Mouse (Mus musculus): ENCODE measurements around the gene Mfsd4b1. TPM values are rescaled to one million over a fixed set of nuclear protein-coding genes. Genes with fewer than 3 reads are reported as not detected.
A peak's percentile ranks its signal among the peaks of the same experiment; 100 is the strongest.
"Not testable (repeated sequence)": the region's sequence is repeated elsewhere in the genome, so short reads cannot be mapped to it uniquely, and the experiment has no call there.

Mfsd4b1 gene
- polyA plus RNA-seq, 1 experiment, result 0.69 TPM

DNA sequence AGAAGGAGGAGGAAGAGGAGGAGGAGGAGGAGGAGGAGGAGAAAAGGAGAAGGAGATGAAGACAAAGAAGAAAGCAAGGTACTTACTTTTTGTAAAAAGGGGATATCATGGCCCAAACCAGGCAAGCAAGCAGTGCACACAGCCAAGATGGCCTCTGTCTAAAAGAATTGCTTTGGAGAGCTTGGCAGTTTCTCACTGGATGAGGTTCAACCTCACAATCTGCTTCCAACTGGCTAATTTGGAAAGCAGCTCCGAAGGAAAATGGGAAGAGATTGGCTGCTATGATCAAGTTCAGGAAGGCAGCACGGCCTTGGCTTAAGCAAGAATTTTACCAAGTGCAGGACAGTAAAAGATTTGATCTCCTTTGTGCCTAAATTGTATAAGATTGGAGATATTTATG, 4.5 kb upstream of the Mfsd4b1 start:
- TF ChIP-seq POLR2A (IDR thresholded peaks at IDR 0.05; ENCODE audit: borderline replicate concordance, insufficient read depth, low read length), result no peak
- TF ChIP-seq CTCF (IDR thresholded peaks at IDR 0.05; ENCODE audit: borderline replicate concordance, insufficient read depth, low read depth, low read length), result no peak
- Histone ChIP-seq H3K27ac (ENCODE audit: insufficient read depth, low read length) (no peak overlapping the region), H3K27me3 (ENCODE audit: control insufficient read depth, insufficient read depth, low read length) (no peaks in the 10 kb centered on the region), H3K4me3 (replicated peaks; ENCODE audit: insufficient read depth, low read depth, low read length) (no peak overlapping the region), H3K4me1 (ENCODE audit: control insufficient read depth, insufficient read depth, low read length) (peaks cover 3% of the 10 kb centered on the region; the same call in 1 of the 2 replicates)
- DNase-seq, result peak in 1 of 2 experiments; percentile 32
- 9% methylated on average over 2 of the region's 2 CpGs for WGBS

- H3K27me3 ChIP-seq (ENCODE audit: control insufficient read depth, insufficient read depth, low read length), result no peaks in the 10 kb centered on the region
- peaks cover 3% of the 10 kb centered on the region; the same call in 1 of the 2 replicates for H3K4me1 ChIP-seq (ENCODE audit: control insufficient read depth, insufficient read depth, low read length)
- H3K4me3 ChIP-seq (replicated peaks; ENCODE audit: insufficient read depth, low read depth, low read length), result no peak overlapping the region
- no peak overlapping the region for H3K27ac ChIP-seq (ENCODE audit: insufficient read depth, low read length)
- 25% methylated on average over 8 of the region's 8 CpGs for WGBS
- TF ChIP-seq POLR2A (IDR thresholded peaks at IDR 0.05; ENCODE audit: borderline replicate concordance, insufficient read depth, low read length), result no peak
- TF ChIP-seq CTCF (IDR thresholded peaks at IDR 0.05; ENCODE audit: borderline replicate concordance, insufficient read depth, low read depth, low read length), result no peak
- DNase-seq, result no peak
Measured at GRCm38 (mm10) chr10:40028091-40028490, 3.0 kb upstream of the Mfsd4b1 start.

GRCm38 (mm10) chr10:40026546-40026945, 1.5 kb upstream of the Mfsd4b1 start:
- Histone ChIP-seq H3K27ac (ENCODE audit: insufficient read depth, low read length) (no peak overlapping the region), H3K4me1 (ENCODE audit: control insufficient read depth, insufficient read depth, low read length) (peaks cover 3% of the 10 kb centered on the region; the same call in 1 of the 2 replicates), H3K27me3 (ENCODE audit: control insufficient read depth, insufficient read depth, low read length) (no peaks in the 10 kb centered on the region), H3K4me3 (replicated peaks; ENCODE audit: insufficient read depth, low read depth, low read length) (no peak overlapping the region)
- WGBS, result 62% methylated on average over 5 of the region's 5 CpGs
- DNase-seq, result no peak
- no peak for TF ChIP-seq POLR2A (IDR thresholded peaks at IDR 0.05; ENCODE audit: borderline replicate concordance, insufficient read depth, low read length)
- TF ChIP-seq CTCF (IDR thresholded peaks at IDR 0.05; ENCODE audit: borderline replicate concordance, insufficient read depth, low read depth, low read length), result no peak

GRCm38 (mm10) chr10:40025560-40025959, 492 bp upstream of the Mfsd4b1 start:
- Histone ChIP-seq H3K27ac (ENCODE audit: insufficient read depth, low read length) (no peak overlapping the region), H3K4me1 (ENCODE audit: control insufficient read depth, insufficient read depth, low read length) (peaks cover 3% of the 10 kb centered on the region; the same call in 1 of the 2 replicates), H3K27me3 (ENCODE audit: control insufficient read depth, insufficient read depth, low read length) (no peaks in the 10 kb centered on the region), H3K4me3 (replicated peaks; ENCODE audit: insufficient read depth, low read depth, low read length) (peak overlapping the region; percentile 80)
- TF ChIP-seq CTCF (IDR thresholded peaks at IDR 0.05; ENCODE audit: borderline replicate concordance, insufficient read depth, low read depth, low read length) (no peak), POLR2A (IDR thresholded peaks at IDR 0.05; ENCODE audit: borderline replicate concordance, insufficient read depth, low read length) (no peak)
- 55% methylated on average over 8 of the region's 8 CpGs for WGBS
- no peak for DNase-seq

DNA sequence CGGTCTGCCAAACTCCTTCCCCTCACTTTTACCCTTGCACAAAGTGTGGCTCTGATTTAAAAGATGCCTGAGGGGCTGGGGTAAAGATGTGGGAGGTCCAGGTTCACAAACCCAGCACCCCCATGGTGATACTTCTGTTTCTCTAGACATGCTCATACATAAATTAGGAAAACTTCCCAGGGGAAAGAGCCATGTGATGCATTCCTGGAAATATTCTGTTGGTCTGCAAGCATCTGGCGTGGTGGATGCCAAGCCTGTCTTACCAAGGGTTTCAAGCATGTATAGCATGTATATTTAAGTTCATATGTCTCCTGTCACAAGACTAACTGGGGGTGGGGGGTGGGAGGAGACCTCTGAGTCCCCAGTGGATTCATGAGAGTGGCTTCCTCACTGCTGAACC, 4.7 kb downstream of the Mfsd4b1 start:
- Histone ChIP-seq H3K27ac (ENCODE audit: insufficient read depth, low read length) (no peak overlapping the region), H3K4me3 (replicated peaks; ENCODE audit: insufficient read depth, low read depth, low read length) (no peak overlapping the region), H3K27me3 (ENCODE audit: control insufficient read depth, insufficient read depth, low read length) (no peaks in the 10 kb centered on the region), H3K4me1 (ENCODE audit: control insufficient read depth, insufficient read depth, low read length) (peaks cover 1% of the 10 kb centered on the region; the same call in 1 of the 2 replicates)
- no peak for DNase-seq
- TF ChIP-seq CTCF (IDR thresholded peaks at IDR 0.05; ENCODE audit: borderline replicate concordance, insufficient read depth, low read depth, low read length) (no peak), POLR2A (IDR thresholded peaks at IDR 0.05; ENCODE audit: borderline replicate concordance, insufficient read depth, low read length) (no peak)
- WGBS, result 39% methylated on average over 2 of the region's 2 CpGs

DNA sequence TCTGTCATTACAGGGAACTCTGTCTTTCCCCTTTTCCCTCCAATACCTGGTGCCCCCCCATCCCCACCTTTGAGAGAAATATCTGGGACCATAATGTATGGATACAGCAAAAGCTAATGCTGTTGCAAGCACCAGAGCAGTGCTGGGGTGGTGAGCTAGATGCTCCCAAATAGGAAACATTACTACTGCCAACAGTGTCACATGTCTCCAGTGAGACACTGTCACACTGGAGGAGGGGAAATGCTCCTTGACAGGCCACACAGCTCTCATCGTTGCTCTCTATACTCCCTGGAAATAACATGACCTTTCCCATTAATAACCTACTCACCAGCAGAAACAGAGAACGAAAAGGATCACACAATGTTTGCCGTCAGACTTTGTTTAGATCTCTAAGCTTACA, 5.6 kb downstream of the Mfsd4b1 start:
- H3K27me3 ChIP-seq (ENCODE audit: control insufficient read depth, insufficient read depth, low read length), result no peaks in the 10 kb centered on the region
- no peak overlapping the region for H3K27ac ChIP-seq (ENCODE audit: insufficient read depth, low read length)
- DNase-seq, result no peak
- H3K4me1 ChIP-seq (ENCODE audit: control insufficient read depth, insufficient read depth, low read length), result no peaks in the 10 kb centered on the region
- 49% methylated on average over 3 of the region's 3 CpGs for WGBS
- TF ChIP-seq CTCF (IDR thresholded peaks at IDR 0.05; ENCODE audit: borderline replicate concordance, insufficient read depth, low read depth, low read length), result no peak
- no peak for TF ChIP-seq POLR2A (IDR thresholded peaks at IDR 0.05; ENCODE audit: borderline replicate concordance, insufficient read depth, low read length)
- H3K4me3 ChIP-seq (replicated peaks; ENCODE audit: insufficient read depth, low read depth, low read length), result no peak overlapping the region

DNA sequence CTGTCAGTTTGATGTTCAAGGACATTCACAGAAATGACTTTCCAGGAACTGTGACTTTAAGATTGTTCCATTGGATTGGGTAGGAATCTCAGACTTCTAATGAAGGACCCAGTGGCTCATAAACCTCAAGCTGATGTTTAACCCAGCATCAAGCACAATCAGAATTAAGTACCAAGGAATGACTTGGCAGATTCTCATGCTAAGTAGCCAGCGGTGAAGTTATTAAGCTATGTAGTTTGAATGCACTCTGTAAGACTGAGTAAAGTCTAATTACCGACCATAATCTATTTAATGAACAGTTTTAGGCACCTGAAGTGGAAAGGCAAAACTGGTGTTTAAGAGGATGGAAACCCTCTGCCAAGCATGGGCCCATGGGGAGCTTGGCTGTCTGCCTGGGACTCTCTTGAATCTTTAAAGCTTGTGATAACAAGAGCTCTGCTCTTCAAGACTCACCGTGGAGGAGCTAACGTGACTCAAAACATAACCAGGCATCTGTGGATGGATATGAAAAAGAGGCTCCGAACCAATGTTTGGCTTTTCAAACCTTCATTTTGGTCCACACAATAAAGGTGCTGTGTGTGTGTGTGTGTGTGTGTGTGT, 6.7 kb downstream of the Mfsd4b1 start:
- no peak for DNase-seq
- no peaks in the 10 kb centered on the region for H3K27me3 ChIP-seq (ENCODE audit: control insufficient read depth, insufficient read depth, low read length)
- no peaks in the 10 kb centered on the region for H3K4me1 ChIP-seq (ENCODE audit: control insufficient read depth, insufficient read depth, low read length)
- TF ChIP-seq POLR2A (IDR thresholded peaks at IDR 0.05; ENCODE audit: borderline replicate concordance, insufficient read depth, low read length), result no peak
- TF ChIP-seq CTCF (IDR thresholded peaks at IDR 0.05; ENCODE audit: borderline replicate concordance, insufficient read depth, low read depth, low read length), result no peak
- no peak overlapping the region for H3K4me3 ChIP-seq (replicated peaks; ENCODE audit: insufficient read depth, low read depth, low read length)
- H3K27ac ChIP-seq (ENCODE audit: insufficient read depth, low read length), result no peak overlapping the region
- 41% methylated on average over 5 of the region's 5 CpGs for WGBS

GRCm38 (mm10) chr10:40009591-40009990, 15.5 kb downstream of the Mfsd4b1 start:
- H3K27me3 ChIP-seq (ENCODE audit: control insufficient read depth, insufficient read depth, low read length), result no peaks in the 10 kb centered on the region
- no peak for DNase-seq
- no peak for TF ChIP-seq POLR2A (IDR thresholded peaks at IDR 0.05; ENCODE audit: borderline replicate concordance, insufficient read depth, low read length)
- no peak for TF ChIP-seq CTCF (IDR thresholded peaks at IDR 0.05; ENCODE audit: borderline replicate concordance, insufficient read depth, low read depth, low read length)
- H3K4me1 ChIP-seq (ENCODE audit: control insufficient read depth, insufficient read depth, low read length), result no peaks in the 10 kb centered on the region
- WGBS, result 89% methylated on average over 11 of the region's 11 CpGs
- H3K4me3 ChIP-seq (replicated peaks; ENCODE audit: insufficient read depth, low read depth, low read length), result no peak overlapping the region
- no peak overlapping the region for H3K27ac ChIP-seq (ENCODE audit: insufficient read depth, low read length)

- not testable (repeated sequence) for H3K4me3 ChIP-seq (replicated peaks; ENCODE audit: insufficient read depth, low read depth, low read length); H3K4me1 ChIP-seq (ENCODE audit: control insufficient read depth, insufficient read depth, low read length); DNase-seq; H3K27ac ChIP-seq (ENCODE audit: insufficient read depth, low read length); H3K27me3 ChIP-seq (ENCODE audit: control insufficient read depth, insufficient read depth, low read length)
- WGBS, result 71% methylated on average over 4 of the region's 4 CpGs
Measured at GRCm38 (mm10) chr10:40008847-40009246, 16.2 kb downstream of the Mfsd4b1 start.
